Mouse (Mus musculus) megakaryocyte, embryonic 14.5 days (primary cell): ENCODE data around the gene Itch. TPM values are rescaled to one million over a fixed set of nuclear protein-coding genes. Genes with fewer than 3 reads are reported as not detected.
A peak's percentile ranks its signal among the peaks of the same experiment; 100 is the strongest.

ENCODE experiments used
- H3K27me3 ChIP-seq: replicated peaks from 2 replicates; pipeline ENCODE3; 2012; ENCODE audit warnings: inconsistent platforms
- H3K36me3 ChIP-seq: replicated peaks from 2 replicates; pipeline ENCODE3; 2012; ENCODE audit warnings: low read length, inconsistent platforms, mixed read lengths
- H3K4me1 ChIP-seq: 2 replicates; pipeline ENCODE4 v1.6.1; 2012; ENCODE audit warnings: inconsistent platforms
- H3K4me3 ChIP-seq: replicated peaks from 2 replicates; pipeline ENCODE3; 2012; ENCODE audit warnings: moderate library complexity, mild to moderate bottlenecking, inconsistent platforms
- H3K9me3 ChIP-seq: 2 replicates; pipeline ENCODE4 v1.6.1; 2012; ENCODE audit warnings: inconsistent platforms
- FLI1 ChIP-seq: IDR thresholded peaks from 2 replicates; pipeline ENCODE4 v1.6.1; 2012; ENCODE audit warnings: low read length, inconsistent platforms, mixed read lengths
- GATA1 ChIP-seq: IDR thresholded peaks from 3 replicates; pipeline ENCODE4 v1.6.1; 2012; ENCODE audit warnings: mixed read lengths, low read length, inconsistent platforms, borderline replicate concordance
- polyA plus RNA-seq: library from polyadenylated mRNA; stranded (reverse); fragments of >175 nt; gene quantifications from 2 replicates; pipeline ENCODE4 v1.2.3, GENCODE M21; 2012; ENCODE audit warnings: low replicate concordance; ENCODE audit not compliant: insufficient read depth

Itch gene
- polyA plus RNA-seq, 1 experiment, result 1.4 TPM

DNA sequence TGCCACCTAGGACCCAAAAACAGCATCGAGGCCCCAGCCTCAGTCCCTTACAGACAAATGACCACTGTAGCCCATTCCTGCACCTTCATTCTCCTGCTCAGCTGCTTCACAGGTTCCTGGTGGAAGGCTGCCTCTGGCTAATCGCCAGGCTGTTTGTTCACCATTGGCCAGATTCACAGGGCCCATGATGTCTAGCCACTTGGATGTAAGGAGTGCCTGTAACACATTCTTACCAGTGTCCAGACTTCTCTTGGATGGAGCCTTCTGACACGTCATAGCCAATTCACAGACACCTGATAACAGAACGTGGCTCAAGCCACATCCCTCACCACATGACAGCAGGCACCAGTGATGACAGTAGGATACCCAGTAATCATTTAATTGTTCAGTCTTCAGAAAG is 112.9 kb downstream of the Itch start:
- Histone ChIP-seq H3K36me3 (peaks cover 94% of the 10 kb centered on the region), H3K27me3 (no peaks in the 10 kb centered on the region), H3K9me3 (peaks cover 7% of the 10 kb centered on the region; the same call in 1 of the 2 replicates), H3K4me1 (peaks cover 39% of the 10 kb centered on the region), H3K4me3 (no peak overlapping the region)
- TF ChIP-seq FLI1, result no peak
- TF ChIP-seq GATA1, result no peak

DNA sequence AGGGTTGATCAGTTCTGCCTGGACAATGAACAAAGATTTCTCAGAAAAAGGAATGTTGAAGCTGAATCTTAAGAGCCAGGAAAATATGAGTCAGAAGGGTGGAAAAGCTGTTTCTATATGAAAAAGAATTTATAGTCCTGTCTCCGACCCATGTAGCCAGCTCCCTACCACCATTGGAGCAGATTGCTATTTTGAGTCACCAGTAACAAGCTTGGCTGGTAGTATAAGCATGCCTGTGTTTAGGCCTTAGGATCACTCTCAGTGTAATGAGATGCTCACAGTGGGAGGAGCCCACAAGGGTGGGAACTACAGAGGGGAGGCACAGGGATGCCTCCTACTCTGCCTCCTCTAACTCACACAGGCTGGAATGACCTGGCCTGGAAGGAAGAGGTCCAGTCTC is 114.9 kb downstream of the Itch start:
- H3K4me3 ChIP-seq, result no peak overlapping the region
- no peaks in the 10 kb centered on the region for H3K27me3 ChIP-seq
- peaks cover 84% of the 10 kb centered on the region for H3K36me3 ChIP-seq
- TF ChIP-seq FLI1, result no peak
- TF ChIP-seq GATA1, result no peak
- peaks cover 23% of the 10 kb centered on the region for H3K4me1 ChIP-seq
- H3K9me3 ChIP-seq, result peaks cover 2% of the 10 kb centered on the region; the same call in 1 of the 2 replicates

DNA sequence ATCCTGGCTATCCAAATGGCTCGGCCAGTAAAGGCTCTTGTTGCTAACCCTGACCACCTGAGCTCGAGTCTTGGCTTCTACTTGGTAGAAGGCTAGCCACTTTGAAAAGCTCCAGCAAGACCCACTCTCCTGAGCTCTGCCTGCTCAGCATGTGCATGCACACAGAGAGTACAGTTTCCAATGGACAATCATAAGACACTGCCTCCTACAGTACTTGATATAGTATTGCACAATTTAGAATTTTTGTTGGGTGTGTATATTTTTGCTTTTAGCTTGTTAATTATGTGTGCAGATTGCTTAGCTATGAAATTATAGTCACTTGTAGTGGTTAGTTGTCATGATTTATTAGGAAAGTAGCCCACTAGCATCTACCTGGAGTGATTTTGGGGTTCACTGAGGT is 115.4 kb downstream of the Itch start:
- H3K4me1 ChIP-seq, result peaks cover 21% of the 10 kb centered on the region
- H3K36me3 ChIP-seq, result peaks cover 80% of the 10 kb centered on the region
- TF ChIP-seq FLI1 (no peak), GATA1 (no peak)

DNA sequence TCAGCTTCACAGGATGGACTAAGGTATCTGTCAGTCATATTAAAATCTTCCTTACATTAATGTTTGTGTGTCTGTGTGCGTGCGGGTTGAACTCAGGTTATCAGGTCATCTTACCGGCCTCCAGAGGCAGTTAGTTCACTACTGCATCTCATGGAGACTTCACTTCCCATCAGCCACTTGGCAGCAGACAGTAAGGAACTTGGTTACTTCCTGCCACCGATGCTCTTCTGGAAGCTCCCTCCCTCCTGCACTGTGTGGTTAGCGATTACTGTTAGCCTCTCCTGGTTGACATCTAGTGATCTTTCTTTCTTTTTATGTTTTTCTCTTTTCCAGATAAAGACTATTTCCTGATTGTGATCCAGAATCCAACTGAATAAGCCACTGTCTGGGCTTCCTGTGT is 116.3 kb downstream of the Itch start:
- Histone ChIP-seq H3K36me3 (peaks cover 71% of the 10 kb centered on the region), H3K4me3 (no peak overlapping the region), H3K27me3 (no peaks in the 10 kb centered on the region), H3K9me3 (no peaks in the 10 kb centered on the region), H3K4me1 (peaks cover 21% of the 10 kb centered on the region)
- no peak for TF ChIP-seq FLI1

More for the DNA sequence above, 115.4 kb downstream of the Itch start:
- H3K4me3 ChIP-seq, result no peak overlapping the region
- H3K9me3 ChIP-seq, result no peaks in the 10 kb centered on the region
- H3K27me3 ChIP-seq, result no peaks in the 10 kb centered on the region

DNA sequence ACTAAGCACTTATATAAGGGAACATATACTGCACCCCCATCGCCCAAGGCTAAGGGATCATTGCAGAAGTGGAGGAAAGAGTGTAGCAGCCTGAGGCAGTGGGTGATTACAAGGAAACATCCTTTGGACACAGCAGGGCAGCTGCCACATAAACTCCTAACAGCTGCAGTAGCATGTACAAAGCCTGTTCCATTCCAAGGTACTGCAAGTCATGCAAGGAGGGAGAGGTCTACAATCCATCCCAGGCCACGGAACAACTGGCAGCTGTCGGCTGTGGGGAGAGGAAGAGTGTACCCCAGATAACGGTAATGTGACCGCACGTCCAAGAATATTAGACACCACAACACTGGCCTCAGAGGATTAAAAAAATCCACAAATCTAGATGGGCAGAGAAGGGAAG is 132.2 kb downstream of the Itch start:
- Histone ChIP-seq H3K27me3 (peaks cover 2% of the 10 kb centered on the region), H3K36me3 (no peaks in the 10 kb centered on the region), H3K4me3 (peak overlapping the region; percentile 31), H3K4me1 (peaks cover 12% of the 10 kb centered on the region), H3K9me3 (peaks cover 5% of the 10 kb centered on the region)
- TF ChIP-seq GATA1 (no peak), FLI1 (no peak)

DNA sequence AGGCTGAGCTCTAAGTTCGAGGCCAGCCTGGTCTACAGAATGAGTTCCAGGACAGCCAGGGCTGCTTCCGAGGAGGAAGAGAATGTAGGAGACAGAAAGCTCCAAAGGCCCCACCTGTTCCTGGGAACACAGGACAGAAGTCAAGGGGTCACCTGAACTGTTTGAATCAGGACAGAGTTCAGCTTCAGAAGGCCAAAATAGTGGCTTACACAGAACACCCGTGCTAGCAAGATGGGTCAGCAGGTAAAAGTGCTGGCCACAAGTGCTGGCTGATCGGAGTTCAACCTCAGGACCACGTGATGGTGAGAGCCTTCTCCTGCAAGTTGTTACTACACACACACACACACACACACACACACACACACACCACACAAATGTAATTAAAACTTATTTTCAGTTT is 133.6 kb downstream of the Itch start:
- Histone ChIP-seq H3K27me3 (peaks cover 2% of the 10 kb centered on the region), H3K4me3 (no peak overlapping the region)
- TF ChIP-seq FLI1 (no peak), GATA1 (no peak)

DNA sequence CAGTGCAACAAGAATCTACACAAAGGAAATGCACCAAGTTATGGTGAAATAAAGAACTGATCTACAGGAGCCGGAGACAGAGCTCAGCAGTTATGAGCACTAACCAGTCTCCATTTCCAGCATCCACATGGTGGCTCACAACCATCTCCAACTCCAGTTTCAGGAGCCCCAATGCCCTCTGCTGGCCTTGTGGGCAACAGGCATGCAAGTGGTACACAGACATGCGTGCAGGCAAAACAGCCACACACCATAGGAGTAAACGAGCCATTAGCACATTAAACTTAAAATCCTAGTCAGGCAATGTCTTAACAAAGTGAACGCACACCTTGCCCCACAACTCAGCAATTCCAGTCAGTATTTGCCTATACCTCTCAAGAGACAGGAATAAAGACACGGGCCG is 138.6 kb downstream of the Itch start:
- no peaks in the 10 kb centered on the region for H3K9me3 ChIP-seq

More for the DNA sequence above, 133.6 kb downstream of the Itch start:
- Histone ChIP-seq H3K36me3 (no peaks in the 10 kb centered on the region), H3K4me1 (peaks cover 12% of the 10 kb centered on the region), H3K9me3 (peaks cover 5% of the 10 kb centered on the region)

DNA sequence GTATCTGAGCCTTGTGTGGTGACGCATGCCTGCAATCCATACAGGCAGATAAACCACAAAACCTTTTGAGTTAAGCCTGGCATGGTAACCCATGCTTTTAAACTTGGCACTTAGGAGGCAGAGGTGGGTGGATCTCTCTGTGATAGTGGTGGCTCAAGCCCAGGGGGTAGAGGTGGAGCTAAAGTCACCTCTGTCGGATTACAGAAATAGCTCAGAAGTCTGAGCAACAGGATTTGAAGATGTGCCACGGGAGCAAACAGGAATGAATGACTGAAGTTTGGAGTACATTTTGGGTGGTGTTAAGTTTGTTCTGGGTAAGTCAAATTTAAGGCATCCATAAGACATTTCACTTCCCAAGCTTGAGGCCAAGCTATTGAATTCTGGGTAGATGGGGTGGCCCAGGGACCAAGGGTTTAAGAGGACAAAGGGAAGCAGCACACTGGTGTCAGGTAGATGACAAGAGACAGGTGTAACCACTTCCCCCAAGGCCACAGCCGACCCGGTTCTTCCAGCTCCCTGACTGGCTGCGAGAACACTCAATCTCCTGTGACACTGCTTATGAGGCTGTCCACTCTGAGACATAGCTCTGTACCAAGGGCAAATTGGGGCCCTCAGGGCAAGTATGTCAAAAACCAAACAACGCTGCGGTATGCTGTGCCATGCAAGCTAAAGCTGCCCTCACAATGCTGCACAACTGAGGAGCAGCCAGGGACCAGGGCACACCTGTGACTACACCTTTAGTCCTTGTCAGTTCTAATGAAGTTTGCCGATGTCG is 139.3 kb downstream of the Itch start:
- peaks cover 3% of the 10 kb centered on the region for H3K36me3 ChIP-seq
- H3K4me1 ChIP-seq, result peaks cover 15% of the 10 kb centered on the region
- H3K9me3 ChIP-seq, result no peaks in the 10 kb centered on the region
- TF ChIP-seq FLI1, result no peak
- no peak for TF ChIP-seq GATA1
- no peak overlapping the region for H3K4me3 ChIP-seq
- H3K27me3 ChIP-seq, result peaks cover 3% of the 10 kb centered on the region

More for the DNA sequence above, 138.6 kb downstream of the Itch start:
- TF ChIP-seq FLI1 (no peak), GATA1 (no peak)
- peaks cover 3% of the 10 kb centered on the region for H3K27me3 ChIP-seq
- H3K4me1 ChIP-seq, result peaks cover 9% of the 10 kb centered on the region
- H3K4me3 ChIP-seq, result no peak overlapping the region
- no peaks in the 10 kb centered on the region for H3K36me3 ChIP-seq

DNA sequence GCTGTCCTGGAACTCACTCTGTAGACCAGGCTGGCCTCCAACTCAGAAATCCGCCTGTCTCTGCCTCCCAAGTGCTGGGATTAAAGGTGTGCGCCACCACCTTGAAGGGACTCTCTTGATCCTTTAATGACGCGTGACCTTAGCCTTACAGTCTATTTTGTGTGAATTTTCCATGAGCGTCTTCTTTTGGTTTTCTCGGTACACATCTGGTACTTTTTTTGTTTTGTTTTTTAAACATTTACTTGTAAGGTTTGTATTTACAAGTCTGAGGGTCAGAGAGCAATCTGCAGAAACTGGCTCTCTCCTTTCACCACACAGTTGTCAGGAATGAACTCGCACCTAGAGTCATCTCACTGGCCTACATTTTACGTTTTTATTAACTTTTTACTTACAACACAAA is 140.3 kb downstream of the Itch start:
- H3K4me1 ChIP-seq, result peaks cover 19% of the 10 kb centered on the region
- peaks cover 3% of the 10 kb centered on the region for H3K27me3 ChIP-seq
- TF ChIP-seq FLI1 (no peak), GATA1 (no peak)
- peaks cover 13% of the 10 kb centered on the region for H3K36me3 ChIP-seq
- H3K4me3 ChIP-seq, result no peak overlapping the region
- no peaks in the 10 kb centered on the region for H3K9me3 ChIP-seq

DNA sequence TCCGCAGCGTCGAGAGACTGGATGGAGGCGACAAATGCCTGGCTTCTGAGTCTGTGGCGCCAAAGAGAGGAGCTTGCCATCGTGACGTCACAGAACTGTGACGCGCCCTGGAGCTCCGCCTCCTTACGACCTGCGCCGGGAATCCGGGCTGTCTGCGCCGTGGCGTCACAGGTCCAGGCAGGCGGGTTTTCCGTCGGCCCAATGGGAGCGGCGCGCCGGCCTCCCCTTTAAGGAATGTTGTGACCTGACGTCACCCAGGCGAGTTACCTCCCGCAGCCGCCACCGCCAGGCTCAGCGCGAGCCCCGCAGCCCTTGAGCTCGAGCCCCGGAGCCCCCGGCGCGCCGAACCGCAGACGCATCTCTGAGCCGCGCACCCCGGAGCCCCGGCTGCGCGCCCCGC is 142.9 kb downstream of the Itch start, which contains the start of gene Map1lc3a:
Gene Map1lc3a, plus strand, starts transcription at position 103 of the 400 bp plus-strand sequence.
- Histone ChIP-seq H3K27me3 (peaks cover 1% of the 10 kb centered on the region), H3K36me3 (peaks cover 23% of the 10 kb centered on the region), H3K4me1 (peaks cover 19% of the 10 kb centered on the region), H3K4me3 (peak within 1 kb of the TSS; percentile 98), H3K9me3 (no peaks in the 10 kb centered on the region)
- no peak for TF ChIP-seq FLI1
- no peak for TF ChIP-seq GATA1

Other genes with a start within 250 kb of the Itch start
- gene Eif2s2, start 240.6 kb upstream of the Itch start, polyA plus RNA-seq, result 8.0 and 28.7 TPM in 2 replicates
- not detected in 2 replicates for gene Gm14226, start 115.2 kb upstream of the Itch start, polyA plus RNA-seq
- 2.7 and 9.5 TPM in 2 replicates for gene Ahcy, start 59.0 kb upstream of the Itch start, polyA plus RNA-seq
- gene Dynlrb1, start 103.0 kb downstream of the Itch start, polyA plus RNA-seq, result 10.7 and 187 TPM in 2 replicates
- gene Map1lc3a, start 142.8 kb downstream of the Itch start, polyA plus RNA-seq, result 47.3 and 56.9 TPM in 2 replicates
- 9.1 and 13.0 TPM in 2 replicates for gene Pigu, start 223.9 kb downstream of the Itch start, polyA plus RNA-seq
- 12.7 and 21.9 TPM in 2 replicates for gene Trp53inp2, start 247.6 kb downstream of the Itch start, polyA plus RNA-seq